Mouse (Mus musculus) thymus, postnatal 10 days (tissue): ENCODE data around the gene Zfp410.
A peak's percentile ranks its signal among the peaks of the same experiment; 100 is the strongest.

ENCODE experiments used
- DNase-seq, 2 experiments: peaks; one replicate each; pipeline ENCODE4 v3.0.0; 2021; ENCODE audit warnings: low spot score in 2 of 2

The Zfp410 gene

DNA sequence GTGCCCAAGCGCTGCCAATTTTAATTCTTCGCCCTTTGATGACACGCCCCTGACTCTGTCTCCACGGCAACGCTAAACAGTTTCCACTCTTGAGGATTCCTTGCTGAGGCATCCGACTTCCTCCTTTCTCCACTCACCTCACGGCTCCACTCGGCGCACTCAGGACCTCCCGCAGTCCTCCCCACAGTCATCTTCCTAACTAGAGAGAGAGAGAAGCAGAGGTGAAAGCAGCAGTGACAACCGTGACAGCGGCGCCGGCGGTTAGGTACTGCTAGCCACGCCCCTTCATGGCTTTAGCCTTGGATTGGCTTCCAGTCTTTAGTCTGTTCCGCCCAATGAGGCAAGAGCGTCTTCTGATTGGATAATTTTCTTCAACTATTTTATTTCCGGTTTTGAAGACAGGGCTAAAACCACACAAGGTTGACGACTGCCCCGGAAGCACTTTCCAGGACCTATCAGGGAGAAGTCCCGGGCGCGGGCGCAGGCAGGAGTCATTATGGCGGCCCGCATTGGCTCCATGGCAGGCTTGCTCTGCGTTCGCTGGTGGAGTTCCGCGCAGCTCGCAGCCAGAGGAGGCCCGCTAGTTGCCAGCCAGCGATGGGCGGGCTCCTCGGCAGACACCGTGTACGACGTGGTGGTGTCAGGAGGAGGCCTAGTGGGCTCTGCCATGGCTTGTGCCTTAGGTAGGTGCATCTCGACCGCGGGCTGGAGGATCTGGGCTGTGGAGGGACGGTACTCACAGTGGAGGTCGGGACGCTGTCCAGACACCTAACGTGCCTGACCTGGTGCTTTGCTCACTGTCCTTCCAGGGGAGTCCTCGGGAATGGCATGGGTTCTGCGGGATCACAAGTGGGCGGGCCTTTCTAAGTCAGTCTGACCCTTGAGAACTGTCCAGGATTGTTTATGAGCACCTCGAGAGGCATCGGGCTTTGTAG lies 45.2 kb downstream of the Zfp410 start, which contains the start of the genes Coq6 and Fam161b:
Gene Coq6 (plus strand): TSS at position 103 of the 935 bp plus-strand sequence.
Gene Fam161b (minus strand): TSS at position 279 of the 935 bp plus-strand sequence.
- peak; percentile 91 to 92 for DNase-seq

DNA sequence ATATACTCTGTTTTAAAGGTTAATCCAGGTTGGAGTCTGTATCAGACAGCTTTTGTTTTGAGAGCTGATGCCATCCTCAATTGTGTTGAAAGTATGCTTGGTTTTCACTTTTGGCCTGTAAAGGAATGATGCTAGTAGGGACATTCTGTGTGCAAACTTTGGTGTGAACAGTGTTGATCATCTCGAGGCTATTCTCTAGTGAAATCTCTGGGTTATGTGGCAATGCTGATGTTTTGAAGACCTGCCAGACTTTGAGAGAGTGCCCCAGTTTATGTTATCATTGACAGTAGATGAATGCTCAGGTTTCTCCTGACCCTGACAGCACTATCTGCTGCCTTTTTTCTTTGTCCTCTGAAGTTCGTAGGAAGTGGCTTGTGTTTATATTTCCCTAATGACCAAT lies 46.2 kb downstream of the Zfp410 start:
- DNase-seq, result no peak

DNA sequence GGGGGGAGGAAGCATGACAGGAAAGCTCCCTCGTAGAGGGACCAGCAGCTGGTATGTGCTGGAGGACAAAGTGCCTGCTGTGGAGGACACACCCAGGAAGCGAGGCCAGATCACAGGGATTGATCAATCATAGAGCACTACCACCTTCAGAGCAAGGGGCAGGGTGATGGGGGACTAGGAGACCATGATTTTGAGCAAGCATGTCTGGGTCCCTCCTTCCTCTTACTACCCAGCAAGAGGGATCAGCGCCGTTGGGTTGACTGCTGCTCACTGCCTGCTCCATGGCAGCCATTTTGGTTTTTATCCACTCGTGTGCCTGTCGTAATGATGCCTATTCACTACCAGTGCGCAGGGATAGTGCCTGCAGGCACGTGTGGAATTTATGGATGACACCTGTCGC lies 47.6 kb downstream of the Zfp410 start:
- no peak for DNase-seq

DNA sequence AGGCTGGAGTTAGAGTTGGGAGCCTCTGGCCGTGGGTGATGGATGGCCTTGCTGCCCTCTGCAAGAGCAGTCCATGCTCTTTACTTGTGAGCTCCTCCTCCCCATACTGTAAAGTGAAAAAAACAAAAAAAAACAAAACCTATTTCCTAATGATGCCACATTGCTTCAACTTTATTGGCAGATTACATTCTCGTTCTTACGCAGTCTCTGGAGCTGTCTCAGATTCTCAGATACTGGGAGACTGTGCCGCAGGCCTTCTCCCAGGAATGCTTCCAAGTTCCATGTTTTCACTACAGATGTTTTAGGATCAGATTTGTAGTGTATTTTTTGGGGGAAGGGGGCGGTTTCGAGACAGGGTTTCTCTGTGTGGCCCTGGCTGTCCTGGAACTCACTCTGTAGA lies 48.5 kb downstream of the Zfp410 start:
- no peak for DNase-seq

DNA sequence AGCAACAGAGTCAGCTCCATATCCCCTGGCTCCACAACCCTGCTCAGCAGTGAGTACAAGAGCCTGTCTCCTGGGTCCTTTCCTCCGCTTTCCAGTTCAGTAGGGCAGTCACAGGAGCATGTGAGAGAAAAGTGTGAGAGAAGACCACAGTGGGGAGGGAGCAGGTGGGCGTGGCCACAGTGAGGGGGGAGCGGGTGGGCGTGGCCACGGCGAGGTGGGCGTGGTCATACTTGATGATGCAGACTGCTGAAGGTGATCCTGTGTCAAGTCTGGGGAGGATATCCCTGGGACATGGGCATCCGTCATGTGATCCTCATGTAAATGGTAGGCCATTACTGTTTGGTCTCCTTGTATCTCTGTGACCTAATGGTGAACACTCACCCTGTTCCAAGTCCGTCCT lies 50.3 kb downstream of the Zfp410 start:
- DNase-seq, result no peak

DNA sequence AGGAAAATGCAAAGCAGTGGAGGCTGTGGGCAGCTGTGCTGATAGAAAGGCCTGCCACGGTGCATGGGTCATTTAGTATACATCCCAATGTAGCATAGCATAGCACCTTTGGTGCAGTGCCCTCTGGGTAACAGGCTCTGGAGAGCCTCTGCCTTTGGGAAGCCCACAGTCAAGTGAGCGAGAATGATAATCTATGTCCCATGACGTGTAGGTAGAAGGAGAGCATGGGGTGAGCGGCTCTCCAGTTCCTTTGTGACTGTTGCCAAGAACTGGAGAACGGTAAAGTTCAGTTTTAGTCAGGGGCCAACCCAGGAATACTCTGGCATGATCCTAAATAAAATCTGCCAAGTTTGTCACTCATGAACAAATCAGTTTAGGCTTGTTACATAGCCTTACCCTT lies 55.0 kb downstream of the Zfp410 start:
- no peak for DNase-seq

DNA sequence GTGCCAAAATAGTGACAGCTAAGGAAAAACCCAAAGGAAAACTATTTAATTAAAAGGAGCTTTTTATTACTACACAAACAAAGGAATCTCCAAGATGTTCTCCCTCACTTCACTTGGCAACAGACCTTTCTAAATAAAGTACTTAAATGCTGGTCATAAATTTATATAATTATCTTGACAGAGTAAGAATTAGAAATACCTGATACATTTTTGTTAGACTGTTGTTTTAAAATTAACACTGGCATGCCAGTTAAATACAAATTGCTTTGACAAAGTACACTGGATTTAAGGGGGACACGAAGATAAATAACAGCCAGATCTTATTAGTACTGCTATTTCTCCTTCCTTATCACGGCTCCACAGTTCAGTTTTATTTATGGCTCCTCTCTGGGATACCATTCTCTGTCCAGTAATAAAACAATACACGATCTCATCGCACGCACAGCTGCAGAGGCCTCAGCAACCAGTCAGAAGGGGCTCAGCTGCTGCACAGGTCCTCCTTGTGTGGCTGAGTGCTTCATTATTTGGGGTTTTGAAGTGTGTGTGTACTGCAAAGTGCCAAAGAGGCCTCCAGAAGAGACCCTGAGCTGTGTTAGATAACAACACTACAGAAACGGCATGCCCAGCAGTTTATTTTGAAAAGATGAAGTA lies 57.3 kb downstream of the Zfp410 start:
- DNase-seq, result no peak

DNA sequence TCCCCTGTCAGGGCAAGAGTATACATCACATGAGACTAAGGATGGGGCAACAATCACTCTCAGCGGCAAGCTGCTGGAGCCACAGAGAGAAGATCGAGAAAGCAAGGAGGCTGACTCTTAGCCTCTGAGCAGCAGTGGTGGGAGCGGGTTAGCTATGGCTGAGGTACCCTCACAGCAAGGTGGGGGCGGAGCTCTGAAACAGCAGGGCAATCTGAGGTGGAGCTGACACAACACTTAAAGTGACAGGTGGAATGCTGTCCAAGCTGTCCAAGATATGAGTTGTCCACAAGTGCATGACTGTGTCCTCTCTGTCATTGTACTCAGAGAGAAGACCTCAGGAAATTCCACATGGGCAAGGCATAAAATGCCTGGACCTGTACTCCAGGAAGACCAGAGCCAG lies 65.7 kb downstream of the Zfp410 start:
- no peak for DNase-seq

DNA sequence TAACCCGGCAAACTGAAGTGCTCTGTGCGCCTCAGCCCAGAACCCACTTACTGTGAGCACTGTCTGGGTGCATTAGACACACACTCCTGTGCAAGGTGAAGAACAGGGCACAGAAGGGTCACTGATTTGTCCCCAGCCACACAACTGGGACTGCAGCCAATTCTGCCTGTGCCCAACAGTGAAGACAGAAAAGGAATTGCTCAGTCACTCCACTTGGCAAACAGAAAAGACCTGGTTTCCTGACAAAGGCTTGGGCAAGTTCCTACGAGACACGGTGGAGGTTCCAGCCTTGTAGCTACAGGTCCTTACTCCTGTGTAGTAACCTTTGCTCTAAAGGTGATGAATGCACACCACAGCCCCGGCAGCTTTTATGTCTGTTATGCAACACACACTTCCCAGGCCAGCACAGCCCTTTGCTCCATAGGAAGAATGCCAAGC lies 68.0 kb downstream of the Zfp410 start:
- DNase-seq, result no peak

DNA sequence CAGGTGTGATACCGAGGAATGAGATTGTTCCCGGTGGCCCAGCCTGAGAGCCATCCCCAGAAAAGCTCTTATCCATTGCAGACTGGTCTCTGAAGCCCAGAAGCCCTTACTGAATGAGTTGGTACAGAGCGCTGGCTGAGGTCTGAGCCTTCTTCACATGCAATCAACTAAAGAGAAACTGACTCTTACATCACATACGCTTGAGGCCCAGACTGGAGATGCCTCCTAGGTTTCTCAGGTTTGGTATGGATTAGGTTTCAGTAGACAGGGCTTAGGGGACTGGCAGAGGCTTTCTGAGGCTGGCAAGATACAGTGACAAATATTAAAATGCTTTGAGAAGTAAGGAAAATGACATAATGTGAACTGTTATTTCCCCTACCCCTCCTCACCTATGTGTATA lies 68.8 kb downstream of the Zfp410 start:
- no peak for DNase-seq

DNA sequence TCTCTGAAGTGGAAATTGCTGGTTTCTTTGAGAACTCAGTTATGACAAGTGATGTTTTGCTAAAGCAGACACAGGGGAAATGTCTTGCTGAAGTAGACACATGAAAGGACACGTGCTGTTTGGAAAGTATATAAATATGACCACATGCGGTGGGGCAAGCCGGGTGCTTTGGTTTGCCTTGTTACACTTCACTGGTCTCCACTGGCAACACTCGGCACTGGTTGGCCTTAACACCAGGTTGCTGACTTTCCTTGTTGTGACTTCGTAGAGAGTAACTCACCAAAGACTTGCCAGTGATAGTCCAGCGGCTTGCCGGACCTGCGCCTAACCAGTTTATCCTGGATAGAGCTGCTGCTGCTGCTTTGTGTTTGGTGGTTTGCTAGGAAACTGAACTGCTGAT lies 71.4 kb downstream of the Zfp410 start:
- DNase-seq, result no peak

DNA sequence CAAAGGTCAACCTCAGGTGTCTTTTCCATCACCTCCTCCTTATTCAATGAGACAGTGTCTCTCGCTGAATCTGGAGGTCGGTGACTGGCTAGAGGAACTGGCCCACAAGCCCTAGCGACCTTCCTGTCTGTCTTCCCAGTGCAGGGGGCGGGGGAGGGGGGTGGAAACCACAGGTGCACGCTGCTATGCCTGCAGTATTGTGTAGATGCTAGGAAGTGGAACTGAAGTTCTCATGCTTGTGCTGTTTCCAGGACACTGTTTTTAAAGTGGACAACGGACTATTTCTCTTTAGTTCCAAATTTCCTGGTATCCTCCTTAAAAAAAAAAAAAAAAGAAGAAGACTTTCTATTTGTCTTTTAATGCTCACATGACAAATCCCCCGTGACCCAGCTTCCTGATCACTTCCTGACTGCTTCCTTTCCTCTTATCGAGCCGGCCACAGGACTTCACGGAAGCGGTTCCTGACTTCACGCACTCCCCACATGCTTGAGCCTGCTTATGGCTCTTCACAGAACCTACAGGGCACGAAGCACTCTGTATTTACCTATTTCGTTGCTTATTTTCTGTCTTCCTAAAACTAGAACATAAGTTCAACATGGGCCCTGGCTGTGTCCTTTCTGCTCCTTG lies 72.2 kb downstream of the Zfp410 start:
- peak in 1 of 2 experiments; percentile 7 for DNase-seq

DNA sequence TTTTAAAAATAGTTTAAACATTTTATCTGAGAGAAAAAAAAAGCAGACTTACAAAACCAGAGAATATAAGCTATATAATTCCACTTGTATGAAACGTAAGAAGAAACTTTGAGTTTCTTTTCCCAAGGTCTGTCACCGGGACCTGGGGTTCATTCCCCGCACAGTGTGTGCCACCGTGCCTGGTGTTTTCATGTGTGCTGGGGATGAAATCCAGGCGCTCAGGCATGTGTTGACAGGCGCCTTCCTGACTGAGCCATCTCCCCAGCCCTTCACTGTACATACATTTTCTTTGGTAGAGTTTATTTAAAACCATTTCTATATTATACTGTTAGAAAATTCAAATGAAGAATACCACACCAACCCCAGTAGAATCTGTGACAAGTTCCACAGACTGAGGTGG lies 73.7 kb downstream of the Zfp410 start:
- no peak for DNase-seq

DNA sequence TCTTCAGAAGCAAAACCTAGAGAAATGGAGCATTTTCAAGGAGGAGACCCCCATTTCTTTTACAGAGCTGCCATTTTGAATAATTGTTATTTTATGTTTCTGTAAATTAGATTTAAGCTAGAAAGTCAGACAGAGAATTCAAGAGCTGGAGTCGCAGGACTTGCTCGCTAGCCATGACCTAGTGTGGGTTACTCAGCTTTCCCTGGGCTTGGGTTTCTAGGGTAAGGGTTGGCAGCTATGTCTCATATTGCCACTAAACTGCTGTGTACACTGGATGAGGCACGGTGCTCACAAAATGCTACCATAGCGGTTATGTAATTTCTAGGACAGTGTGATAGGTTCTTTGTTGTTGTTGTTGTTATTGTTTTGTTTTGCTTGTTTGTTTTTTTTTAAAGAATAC lies 76.0 kb downstream of the Zfp410 start:
- DNase-seq, result no peak
